Mouse (Mus musculus) right cerebral cortex, postnatal 14 days (tissue): ENCODE results near the gene Mfsd2b.

Source experiments
- DNase-seq: peaks from one replicate; pipeline ENCODE4 v3.0.0; 2022

Gene Mfsd2b

DNA sequence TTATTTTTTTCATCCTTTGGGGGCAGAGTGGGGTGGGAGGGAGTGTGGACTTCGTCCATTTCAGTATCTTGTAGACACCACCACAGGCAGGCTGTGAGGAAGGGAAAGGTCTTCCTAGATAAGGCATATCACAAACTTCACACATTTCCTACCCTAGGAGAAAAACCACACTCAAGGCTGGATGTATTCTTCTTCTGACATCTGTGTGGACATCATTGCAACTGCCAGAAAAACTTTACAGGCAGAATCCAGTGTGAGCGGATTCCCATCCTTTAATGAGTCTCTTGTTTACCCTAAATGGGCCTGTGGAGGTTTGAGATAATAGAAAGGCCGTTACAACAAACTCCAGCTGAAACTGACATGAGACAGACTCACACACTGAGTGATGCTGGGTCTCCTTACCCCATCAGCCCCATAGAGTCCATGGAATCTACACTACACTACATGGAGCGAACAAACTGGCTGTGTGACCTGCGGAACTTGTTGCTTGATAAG is 1.1 kb downstream of the Mfsd2b start:
- no peak for DNase-seq

DNA sequence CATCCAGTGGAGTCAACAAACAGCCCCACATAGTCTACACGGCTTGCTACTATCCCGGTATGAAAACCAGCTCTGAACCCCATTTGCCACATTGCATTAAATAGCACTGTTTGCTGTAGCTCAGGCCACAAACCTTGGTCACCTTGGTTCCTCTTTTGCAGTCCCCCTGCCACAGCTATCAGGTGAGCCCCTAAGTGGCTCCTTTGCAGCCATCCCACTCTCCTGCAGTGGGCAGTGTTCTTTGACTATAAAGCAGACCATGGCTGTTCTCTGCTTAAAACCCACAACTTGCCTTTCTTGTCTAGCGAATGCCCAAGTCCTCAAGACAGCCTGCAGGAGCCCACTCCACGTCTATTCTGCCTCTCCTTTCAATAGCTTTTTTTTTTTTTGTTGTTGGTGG is 1.9 kb downstream of the Mfsd2b start:
- DNase-seq: no peak

DNA sequence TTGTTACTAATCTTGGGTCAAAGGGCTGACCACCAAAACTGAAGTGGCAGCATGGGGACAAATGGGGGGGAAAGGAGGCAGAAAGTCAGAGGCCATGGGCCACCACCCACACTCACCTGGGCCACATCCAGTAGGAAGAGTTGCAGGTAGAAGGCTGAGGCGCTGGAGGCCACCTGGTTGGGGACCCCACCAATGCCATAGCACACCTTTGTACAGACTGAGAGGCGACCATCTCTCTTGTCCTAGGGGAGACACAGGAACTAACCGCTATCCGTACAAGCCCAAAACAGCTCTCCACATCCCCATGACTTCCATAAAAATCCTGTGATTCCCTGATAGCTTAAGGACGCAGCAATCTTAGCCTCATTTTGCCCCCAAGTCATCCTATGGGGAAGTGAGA is 2.9 kb downstream of the Mfsd2b start:
- DNase-seq: no peak

DNA sequence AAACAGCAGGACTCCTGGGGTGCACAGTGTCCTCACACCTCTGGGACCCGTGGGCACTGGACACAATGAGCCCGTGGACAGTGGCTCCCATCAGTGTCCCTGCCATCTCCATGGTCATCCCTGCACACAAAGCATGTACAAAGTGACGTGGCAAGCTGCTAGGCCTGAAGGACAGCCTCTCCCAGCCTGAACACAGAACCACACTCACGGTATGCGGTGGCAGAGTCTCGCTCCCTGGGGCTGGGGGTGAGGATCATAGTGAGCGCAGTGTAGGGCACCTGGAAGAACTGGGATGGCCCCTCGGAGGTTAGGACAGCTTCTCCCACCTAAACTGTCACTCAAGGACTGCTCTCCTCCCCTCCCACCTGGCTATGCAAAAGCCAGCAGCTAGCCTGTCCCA is 5.2 kb downstream of the Mfsd2b start:
- no peak for DNase-seq

DNA sequence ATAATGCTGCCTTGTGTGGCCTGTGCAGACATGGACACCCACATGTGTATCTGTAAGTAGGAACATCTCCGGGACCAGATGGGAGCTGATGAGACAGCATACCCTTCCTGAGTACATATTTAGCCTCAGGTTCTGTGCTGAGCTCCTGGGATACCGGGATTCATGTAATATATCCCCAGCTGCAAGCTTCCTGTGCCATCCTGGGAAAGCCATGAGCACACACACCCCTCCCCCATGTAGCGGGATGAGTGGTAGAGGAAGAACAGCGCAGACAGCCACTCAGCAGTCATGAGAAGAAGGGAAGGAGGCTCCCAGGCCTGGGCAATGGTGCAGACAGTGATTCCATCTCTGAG is 9.8 kb downstream of the Mfsd2b start:
- peak; percentile 39 for DNase-seq

DNA sequence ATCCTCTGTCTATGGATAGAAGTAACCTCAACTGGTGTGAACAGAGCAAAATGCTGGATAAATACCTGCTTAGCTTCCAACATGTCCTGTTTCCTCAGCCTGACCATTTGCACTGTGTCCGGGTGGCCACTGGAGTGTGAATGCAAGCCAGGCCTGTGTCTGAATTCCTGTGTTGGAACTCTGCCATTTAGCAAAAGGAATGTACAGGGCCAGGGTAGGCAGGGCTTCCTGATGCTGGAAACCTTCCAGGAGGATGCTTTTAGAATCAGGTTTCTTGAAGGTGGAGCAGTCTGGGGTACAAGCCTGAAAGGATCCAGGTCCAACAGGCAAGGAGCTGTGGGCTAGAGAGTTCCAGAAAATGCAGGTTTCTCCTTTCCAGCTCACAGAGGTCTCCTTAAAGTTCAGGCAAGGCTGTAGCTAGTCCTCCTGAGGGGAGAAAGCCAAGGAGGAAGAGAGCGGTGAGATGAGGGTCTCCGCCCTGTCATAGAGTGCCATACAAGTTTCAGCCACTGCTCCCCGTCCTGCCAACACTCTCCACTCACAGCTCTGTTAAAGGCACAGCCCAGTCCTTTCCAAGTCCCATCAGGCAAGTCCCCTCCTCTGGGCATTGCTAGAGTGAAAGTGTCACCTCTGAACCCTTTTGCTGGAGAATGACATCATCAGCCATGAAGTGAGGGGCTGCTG is 10.4 kb downstream of the Mfsd2b start:
- no peak for DNase-seq

- no peak for DNase-seq
These were observed 11.5 kb downstream of the Mfsd2b start for GRCm38 (mm10) chr12:4862672-4863071.

GRCm38 (mm10) chr12:4859241-4859914 is 14.8 kb downstream of the Mfsd2b start:
- DNase-seq: no peak

DNA sequence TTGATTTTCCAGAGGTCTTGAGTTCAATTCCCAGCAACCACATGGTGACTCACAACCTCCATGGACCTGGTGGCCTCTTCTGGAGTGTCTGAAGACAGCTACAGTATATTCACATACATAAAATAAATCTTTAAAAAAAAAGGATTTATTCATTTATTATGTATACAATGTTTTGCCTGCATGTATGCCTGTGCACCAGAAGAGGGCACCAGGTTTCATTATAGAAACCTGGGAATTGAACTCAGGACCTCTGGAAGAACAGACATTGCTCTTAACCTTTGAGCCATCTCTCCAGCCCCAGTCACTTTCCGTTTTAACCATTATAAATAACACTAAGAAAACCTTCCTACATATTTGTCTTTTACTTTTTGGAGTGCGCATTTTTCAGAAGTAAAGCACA is 17.3 kb downstream of the Mfsd2b start:
- no peak for DNase-seq

DNA sequence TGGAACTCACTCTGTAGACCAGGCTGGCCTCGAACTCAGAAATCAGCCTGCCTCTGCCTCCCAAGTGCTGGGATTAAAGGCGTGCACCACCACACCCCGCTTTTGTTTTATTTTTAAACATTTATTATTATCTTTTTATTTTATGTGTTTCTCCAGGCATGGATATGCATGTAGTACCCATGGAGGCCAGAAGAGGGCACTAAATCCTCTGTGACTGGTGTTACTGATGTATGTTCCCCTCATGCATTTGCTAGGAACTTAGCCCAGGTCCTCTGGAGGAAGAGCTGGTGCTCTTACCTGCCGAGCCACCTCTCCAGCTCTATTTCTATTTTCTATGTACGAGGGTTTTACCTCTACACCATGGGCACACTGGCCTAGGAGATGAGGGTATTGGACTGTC is 18.0 kb downstream of the Mfsd2b start:
- no peak for DNase-seq

DNA sequence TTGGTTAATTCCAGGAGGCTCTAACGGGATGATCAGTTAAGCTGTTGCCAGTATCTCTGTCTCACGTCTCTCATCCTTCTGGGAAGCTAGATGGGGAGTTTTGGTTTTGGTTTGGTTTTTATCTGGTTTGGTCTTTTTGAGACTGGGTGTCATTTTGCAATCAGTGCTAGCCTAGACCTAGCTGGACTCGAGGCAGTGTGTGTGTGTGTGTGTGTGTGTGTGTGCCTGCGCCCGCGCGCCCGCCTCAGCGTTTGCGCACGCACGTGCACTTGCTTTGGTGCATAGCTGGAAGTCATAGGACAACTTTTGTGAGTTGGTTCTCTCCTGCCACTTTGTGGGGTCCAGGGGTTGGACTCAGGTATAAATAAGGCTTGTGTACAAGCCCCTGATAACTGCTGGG is 30.4 kb downstream of the Mfsd2b start:
- peak; percentile 40 for DNase-seq

DNA sequence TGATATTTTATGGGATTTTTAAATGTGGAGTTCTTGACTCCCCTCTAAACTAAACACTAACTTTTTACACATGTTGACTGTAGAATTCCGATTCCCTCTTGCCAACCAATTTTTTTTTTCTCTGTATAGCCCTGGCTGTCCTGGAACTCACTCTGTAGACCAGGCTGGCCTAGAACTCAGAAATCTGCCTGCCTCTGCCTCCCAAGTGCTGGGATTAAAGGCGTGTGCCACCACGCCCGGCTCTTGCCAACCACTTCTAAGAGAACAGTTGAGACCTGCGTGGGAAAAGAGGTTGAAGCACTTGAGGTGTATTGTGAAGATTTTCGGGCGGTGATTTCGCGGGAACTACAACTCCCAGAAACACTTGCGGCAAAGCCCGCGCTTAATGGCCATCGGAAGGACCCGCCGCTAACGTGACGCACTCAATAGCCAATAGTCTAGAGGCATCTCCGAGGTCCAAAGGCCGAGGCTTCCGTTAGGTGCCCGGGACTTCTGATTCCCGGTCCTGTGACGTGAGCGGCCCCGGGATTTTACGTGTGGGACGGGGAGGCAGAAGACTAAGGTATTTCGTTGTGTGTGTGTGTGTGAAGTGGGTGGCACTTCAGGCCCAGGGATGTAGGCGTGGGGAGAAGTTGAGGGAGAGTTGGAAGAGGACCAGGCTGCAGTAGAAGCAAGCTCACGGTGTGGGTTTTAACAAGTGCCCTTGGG is 31.1 kb downstream of the Mfsd2b start, which contains the start of gene Wdcp:
Gene Wdcp, plus strand, starts transcription at position 414 of the 708 bp plus-strand sequence.
- DNase-seq: peak; percentile 89

- DNase-seq: no peak
These were observed 31.7 kb downstream of the Mfsd2b start for GRCm38 (mm10) chr12:4842456-4842855.

GRCm38 (mm10) chr12:4841392-4841887 is 32.7 kb downstream of the Mfsd2b start, which contains the start of gene Fkbp1b:
Gene Fkbp1b, minus strand, starts transcription at chr12:4841591.
- DNase-seq: peak; percentile 49

DNA sequence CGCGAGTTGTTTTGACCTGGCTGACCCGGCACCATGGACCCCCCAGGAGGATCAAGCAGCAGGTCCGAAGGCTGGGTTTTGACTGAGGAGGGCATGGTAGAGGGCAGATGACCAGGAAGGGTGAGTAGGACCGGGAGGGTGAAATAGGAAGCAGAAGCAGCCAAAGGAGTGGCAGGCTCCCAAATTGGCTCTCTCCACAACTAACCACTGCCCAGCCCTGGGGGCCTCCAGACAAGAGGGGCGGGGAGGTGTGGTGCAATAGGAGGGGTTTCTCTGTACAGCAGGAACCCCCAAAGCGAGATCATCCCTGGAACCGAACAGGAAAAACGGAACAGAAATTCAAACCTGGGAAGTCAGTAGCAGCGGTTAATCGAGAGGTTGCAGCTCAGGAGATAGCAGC is 33.4 kb downstream of the Mfsd2b start:
- no peak for DNase-seq

- no peak for DNase-seq
These were observed 34.1 kb downstream of the Mfsd2b start for GRCm38 (mm10) chr12:4840010-4840409.

GRCm38 (mm10) chr12:4836959-4837358 is 37.2 kb downstream of the Mfsd2b start:
- no peak for DNase-seq

GRCm38 (mm10) chr12:4827256-4827655 is 46.9 kb downstream of the Mfsd2b start:
- no peak for DNase-seq

DNA sequence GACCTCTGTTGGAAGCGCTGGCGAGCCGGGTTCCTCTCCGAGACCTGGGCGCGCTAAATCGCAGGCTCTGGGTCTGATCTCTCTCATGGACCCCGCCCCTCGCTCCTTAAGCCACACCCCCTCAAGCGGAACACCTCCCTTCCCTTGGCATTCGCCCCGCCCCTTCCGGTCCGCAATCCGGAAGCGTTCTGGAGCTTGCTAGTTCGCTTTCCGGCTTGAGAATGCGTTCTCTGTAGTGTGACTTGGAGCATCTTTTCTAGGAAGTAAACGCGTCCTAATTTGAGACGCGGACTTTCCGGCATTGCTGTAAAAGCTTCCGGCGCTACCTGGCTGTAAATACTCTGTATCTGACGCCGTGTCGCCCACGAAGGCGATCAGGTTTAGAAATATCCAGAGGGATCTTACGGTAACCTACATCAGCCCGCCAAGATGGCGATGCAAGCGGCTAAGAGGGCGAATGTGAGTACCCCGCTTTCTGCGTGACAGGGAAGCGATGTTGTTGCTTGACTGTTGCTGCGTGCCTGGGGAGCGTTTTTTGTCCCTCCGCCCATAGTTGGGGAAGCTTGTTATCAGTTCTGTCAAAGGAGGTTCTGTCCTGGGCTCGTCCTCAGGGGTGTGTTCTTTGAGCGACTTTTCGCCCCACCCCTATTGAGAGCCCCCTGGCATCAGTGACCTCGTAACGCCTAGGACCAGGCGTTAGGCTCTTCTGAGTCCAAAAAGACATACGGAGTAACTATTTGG is 56.6 kb downstream of the Mfsd2b start, which contains the start of gene Sf3b6:
Gene Sf3b6, plus strand, starts transcription at position 184 of the 741 bp plus-strand sequence.
- peak; percentile 97 for DNase-seq

DNA sequence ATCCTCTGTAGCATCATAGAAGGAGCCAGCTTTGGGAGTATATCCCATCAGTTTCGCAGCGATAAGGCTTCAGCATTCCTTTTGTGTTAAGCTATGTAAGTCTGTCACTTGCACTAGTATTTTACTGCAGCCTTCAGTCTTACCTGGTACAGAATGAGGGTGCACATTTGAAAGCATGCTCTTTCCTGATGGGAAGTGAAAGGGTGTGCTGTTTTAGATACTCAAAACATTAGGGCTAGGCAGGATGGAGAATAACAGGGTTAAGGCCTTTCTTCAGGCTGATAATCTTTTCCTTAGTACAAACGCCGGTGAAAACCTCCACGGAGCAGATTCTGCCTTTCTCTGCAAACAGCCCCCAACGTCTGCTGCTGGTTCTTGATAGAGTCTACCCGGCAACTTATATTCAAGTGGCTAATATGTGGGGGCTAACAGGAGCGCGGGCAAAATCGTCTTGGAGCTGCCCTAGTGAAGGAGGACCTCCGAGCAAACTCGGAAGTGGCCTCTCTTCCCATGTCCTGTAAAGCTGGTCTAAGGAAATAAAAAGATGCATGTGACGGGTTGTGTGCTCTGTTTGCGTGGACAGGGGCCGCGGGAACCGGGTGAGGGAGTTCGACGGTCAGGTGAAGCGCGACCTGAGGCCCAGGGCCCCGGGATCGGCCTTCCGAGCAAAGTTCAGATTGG is 57.3 kb downstream of the Mfsd2b start:
- DNase-seq: no peak

DNA sequence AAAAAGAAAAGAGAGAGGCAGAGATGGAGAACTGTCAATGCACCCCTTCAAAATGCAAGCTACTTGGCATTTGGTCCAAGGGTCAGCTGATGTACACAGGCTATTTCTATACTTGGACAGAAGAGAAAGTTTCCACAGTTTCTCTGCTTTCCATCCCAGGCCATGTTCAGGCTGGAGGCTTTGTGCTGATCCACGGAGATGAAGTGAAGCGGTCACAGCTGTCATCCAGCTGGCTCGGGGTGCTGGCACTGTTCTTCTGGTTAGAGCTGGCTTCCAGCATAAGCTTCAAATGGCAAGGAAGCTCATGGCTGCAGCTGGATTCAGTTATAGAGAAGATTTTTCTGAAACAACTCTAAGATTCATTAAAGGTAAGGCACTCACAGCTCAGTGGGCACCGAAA is 60.5 kb downstream of the Mfsd2b start:
- DNase-seq: no peak
